Mouse (Mus musculus): ENCODE data around the gene Olfr522. TPM values are rescaled to one million over a fixed set of nuclear protein-coding genes. Genes with fewer than 3 reads are reported as not detected.
"Not testable (repeated sequence)": the region's sequence is repeated elsewhere in the genome, so short reads cannot be mapped to it uniquely, and the experiment has no call there.

Gene Olfr522
- total RNA-seq, 2 experiments from 2014 or later: not detected

- no peak for DNase-seq (ENCODE audit: low spot score in 2 of 2)
- intact Hi-C loops (cut with DNase I): no loop called here
Observed at GRCm38 (mm10) chr7:140170863-140171262, 6.3 kb upstream of the Olfr522 start.

GRCm38 (mm10) chr7:140169386-140169785 lies 4.8 kb upstream of the Olfr522 start:
- no peak for DNase-seq (ENCODE audit: low spot score in 2 of 2)
- intact Hi-C loops (cut with DNase I): no loop called here

GRCm38 (mm10) chr7:140167950-140168349 lies 3.4 kb upstream of the Olfr522 start:
- DNase-seq (ENCODE audit: low spot score in 2 of 2): peak in 1 of 2 experiments; percentile 57
- intact Hi-C loops (cut with DNase I): no loop called here

- DNase-seq (ENCODE audit: low spot score in 2 of 2): no peak
- intact Hi-C loops (cut with DNase I): no loop called here
Observed at GRCm38 (mm10) chr7:140160363-140160762, 4.2 kb downstream of the Olfr522 start.

- peak; percentile 82 to 90 for DNase-seq (ENCODE audit: low spot score in 2 of 2)
- intact Hi-C loops (cut with DNase I): loop anchor here (5.0 kb wide), 1 partner anchor 673 kb away; no protein-coding TSS in a partner anchor
Observed at GRCm38 (mm10) chr7:140154218-140154927, 10.2 kb downstream of the Olfr522 start, which contains the start of gene Sprn. TSS of gene Sprn (minus strand) at chr7:140154877.

GRCm38 (mm10) chr7:140153829-140154217 lies 10.7 kb downstream of the Olfr522 start:
- intact Hi-C loops (cut with DNase I): loop anchor here (5.0 kb wide), 1 partner anchor 673 kb away; no protein-coding TSS in a partner anchor
- DNase-seq (ENCODE audit: low spot score in 2 of 2): no peak

GRCm38 (mm10) chr7:140153383-140153782 lies 11.2 kb downstream of the Olfr522 start:
- DNase-seq (ENCODE audit: low spot score in 2 of 2): peak; percentile 57 to 61
- intact Hi-C loops (cut with DNase I): loop anchor here (5.0 kb wide), 1 partner anchor 674 kb away; no protein-coding TSS in a partner anchor

- intact Hi-C loops (cut with DNase I): loop anchor here (10.0 kb wide), 1 partner anchor 170 kb away; the partner anchor contains the start of gene 6430531B16Rik
- DNase-seq (ENCODE audit: low spot score in 2 of 2): no peak
Observed at GRCm38 (mm10) chr7:140144550-140144949, 20.0 kb downstream of the Olfr522 start.

- peak; percentile 66 to 78 for DNase-seq (ENCODE audit: low spot score in 2 of 2)
- intact Hi-C loops (cut with DNase I): loop anchor here (10.0 kb wide), 1 partner anchor 167 kb away; the partner anchor contains the start of gene 6430531B16Rik
Observed at GRCm38 (mm10) chr7:140141350-140141749, 23.2 kb downstream of the Olfr522 start.

GRCm38 (mm10) chr7:140138021-140138310 lies 26.6 kb downstream of the Olfr522 start:
- intact Hi-C loops (cut with DNase I): loop anchor here (5.0 kb wide), 1 partner anchor 56 kb away; the partner anchor contains the start of gene Caly
- no peak for DNase-seq (ENCODE audit: low spot score in 2 of 2)

- intact Hi-C loops (cut with DNase I): loop anchor here (5.0 kb wide), 1 partner anchor 55 kb away; the partner anchor contains the start of gene Caly
- peak; percentile 98 to 99 for DNase-seq (ENCODE audit: low spot score in 2 of 2)
Observed at GRCm38 (mm10) chr7:140137135-140138020, 27.2 kb downstream of the Olfr522 start, which contains the start of gene Mtg1. TSS of gene Mtg1 (plus strand) at chr7:140137564.

- intact Hi-C loops (cut with DNase I): loop anchor here (5.0 kb wide), 1 partner anchor 53 kb away; the partner anchor contains the start of gene Caly
- DNase-seq (ENCODE audit: low spot score in 2 of 2): no peak
Observed at GRCm38 (mm10) chr7:140135106-140135770, 29.3 kb downstream of the Olfr522 start.

- DNase-seq (ENCODE audit: low spot score in 2 of 2); intact Hi-C loops (cut with DNase I): not testable (repeated sequence)
Observed at GRCm38 (mm10) chr7:140134033-140134432, 30.5 kb downstream of the Olfr522 start.

GRCm38 (mm10) chr7:140132184-140132583 lies 32.4 kb downstream of the Olfr522 start:
- intact Hi-C loops (cut with DNase I); DNase-seq (ENCODE audit: low spot score in 2 of 2): not testable (repeated sequence)

GRCm38 (mm10) chr7:140127911-140128310 lies 36.7 kb downstream of the Olfr522 start:
- intact Hi-C loops (cut with DNase I): no loop called here
- no peak for DNase-seq (ENCODE audit: low spot score in 2 of 2)

GRCm38 (mm10) chr7:140126934-140127333 lies 37.6 kb downstream of the Olfr522 start:
- no peak for DNase-seq (ENCODE audit: low spot score in 2 of 2)
- intact Hi-C loops (cut with DNase I): no loop called here

GRCm38 (mm10) chr7:140126022-140126350 lies 38.6 kb downstream of the Olfr522 start:
- intact Hi-C loops (cut with DNase I): no loop called here
- DNase-seq (ENCODE audit: low spot score in 2 of 2): no peak

GRCm38 (mm10) chr7:140125278-140126021 lies 39.1 kb downstream of the Olfr522 start:
- intact Hi-C loops (cut with DNase I): no loop called here
- DNase-seq (ENCODE audit: low spot score in 2 of 2): peak; percentile 82 to 85

- no peak for DNase-seq (ENCODE audit: low spot score in 2 of 2)
- intact Hi-C loops (cut with DNase I): no loop called here
Observed at GRCm38 (mm10) chr7:140124382-140124781, 40.2 kb downstream of the Olfr522 start.

Data from left cerebral cortex, postnatal 14 days (tissue).